Mouse (Mus musculus) bone marrow, adult 2 months (tissue): ENCODE data around the gene Stag1.

Experiments
- CTCF ChIP-seq: fragments of 200-500 bp; IDR thresholded peaks from 2 replicates; pipeline ENCODE4 v1.5.1; 2011; ENCODE audit warnings: low read length, control low read depth; ENCODE audit not compliant: control insufficient read depth, insufficient read depth
- POLR2A ChIP-seq: fragments of 200-500 bp; IDR thresholded peaks from 2 replicates; pipeline ENCODE4 v1.6.1; 2011; ENCODE audit warnings: low read depth, mild to moderate bottlenecking, control low read depth, low read length, borderline replicate concordance; ENCODE audit not compliant: control insufficient read depth

- TF ChIP-seq CTCF (no peak), POLR2A (no peak)
Measured at GRCm38 (mm10) chr9:100997138-100997537, 399.5 kb downstream of the Stag1 start.
